Mouse (Mus musculus): ENCODE results near the gene Ddx39b. TPM values are rescaled to one million over a fixed set of nuclear protein-coding genes. Genes with fewer than 3 reads are reported as not detected.

Ddx39b gene
- total RNA-seq, 2 experiments from 2014 or later: 364 to 387 TPM

Small RNAs within 50 kb of the gene (microRNA-seq; reads per million reads assigned to microRNA genes)
- not detected for gene Mir6973a
- gene Mir6974: not detected
- 2.1 reads per million for gene Mir6975
- gene Mir8094: not detected

Other genes with a start within 250 kb of the Ddx39b start
- gene Vars, start 240.8 kb upstream of the Ddx39b start, total RNA-seq (2021): 10 to 100 TPM; 77.9 to 89.1 TPM
- 1 to 10 TPM; 1.2 to 1.5 TPM for gene Vwa7, start 225.2 kb upstream of the Ddx39b start, total RNA-seq (2021)
- gene Sapcd1, start 213.7 kb upstream of the Ddx39b start, total RNA-seq (2021): 1 to 10 TPM; 3.8 to 4.1 TPM
- 10 to 100 TPM in 1 of 2 experiments, 1 to 10 TPM in 1; 8.2 to 11.0 TPM for gene Msh5, start 195.0 kb upstream of the Ddx39b start, total RNA-seq (2021)
- 100 to 1,000 TPM; 137 to 146 TPM for gene Clic1, start 191.8 kb upstream of the Ddx39b start, total RNA-seq (2021)
- 10 to 100 TPM; 55.1 to 67.4 TPM for gene Ddah2, start 182.7 kb upstream of the Ddx39b start, total RNA-seq (2021)
- under 1 TPM; 0.31 to 0.34 TPM for gene Ly6g6c, start 176.4 kb upstream of the Ddx39b start, total RNA-seq (2021)
- gene Mpig6b, start 175.6 kb upstream of the Ddx39b start, total RNA-seq (2021): under 1 TPM; 0.22 to 0.90 TPM
- gene Ly6g6e, start 164.8 kb upstream of the Ddx39b start, total RNA-seq (2021): not detected
- 1 to 10 TPM; 2.0 to 2.4 TPM for gene Ly6g6d, start 163.7 kb upstream of the Ddx39b start, total RNA-seq (2021)
- not detected for gene Ly6g6f, start 156.1 kb upstream of the Ddx39b start, total RNA-seq (2021)
- 10 to 100 TPM; 92.8 to 96.8 TPM for gene Abhd16a, start 152.5 kb upstream of the Ddx39b start, total RNA-seq (2021)
- gene Ly6g5c, start 133.5 kb upstream of the Ddx39b start, total RNA-seq (2021): not detected
- 1 to 10 TPM in 1 of 2 experiments, under 1 TPM in 1; 0.62 to 1.4 TPM for gene Ly6g5b, start 126.3 kb upstream of the Ddx39b start, total RNA-seq (2021)
- 10 to 100 TPM; 14.7 TPM for gene Gpank1, start 120.3 kb upstream of the Ddx39b start, total RNA-seq (2021)
- 100 to 1,000 TPM; 199 to 211 TPM for gene Csnk2b, start 119.7 kb upstream of the Ddx39b start, total RNA-seq (2021)
- 10 to 100 TPM; 29.0 to 30.9 TPM for gene D17H6S53E, start 115.4 kb upstream of the Ddx39b start, total RNA-seq (2021)
- gene Apom, start 109.7 kb upstream of the Ddx39b start, total RNA-seq (2021): 10 to 100 TPM in 1 of 2 experiments, 1 to 10 TPM in 1; 6.9 to 54.4 TPM
- 100 to 1,000 TPM; 425 to 435 TPM for gene Bag6, start 106.6 kb upstream of the Ddx39b start, total RNA-seq (2021)
- gene Prrc2a, start 76.8 kb upstream of the Ddx39b start, total RNA-seq (2021): 100 to 1,000 TPM; 264 to 295 TPM
- 10 to 100 TPM in 1 of 2 experiments, 1 to 10 TPM in 1; 9.8 to 10.6 TPM for gene Aif1, start 65.7 kb upstream of the Ddx39b start, total RNA-seq (2021)
- gene Lst1, start 53.3 kb upstream of the Ddx39b start, total RNA-seq (2021): 10 to 100 TPM; 11.0 to 13.5 TPM
- 1 to 10 TPM; 6.6 to 9.3 TPM for gene Ltb, start 47.3 kb upstream of the Ddx39b start, total RNA-seq (2021)
- under 1 TPM; 0.42 to 0.76 TPM for gene Tnf, start 39.7 kb upstream of the Ddx39b start, total RNA-seq (2021)
- under 1 TPM; 0.73 to 0.78 TPM for gene Lta, start 36.4 kb upstream of the Ddx39b start, total RNA-seq (2021)
- gene Gm16181, start 20.9 kb upstream of the Ddx39b start, total RNA-seq (2021): not detected
- 10 to 100 TPM; 11.4 to 12.4 TPM for gene Atp6v1g2, start 8.1 kb upstream of the Ddx39b start, total RNA-seq (2021)
- 10 to 100 TPM; 25.6 to 26.0 TPM for gene Nfkbil1, start 6.0 kb upstream of the Ddx39b start, total RNA-seq (2021)
- gene H2-D1, start 21.0 kb downstream of the Ddx39b start, total RNA-seq (2021): 10 to 100 TPM; 78.4 to 82.3 TPM
- 1 to 10 TPM; 1.2 to 1.6 TPM for gene H2-Q1, start 78.7 kb downstream of the Ddx39b start, total RNA-seq (2021)
- 1 to 10 TPM; 1.0 to 1.3 TPM for gene H2-Q2, start 100.5 kb downstream of the Ddx39b start, total RNA-seq (2021)
- gene H2-Q4, start 137.9 kb downstream of the Ddx39b start, total RNA-seq (2021): 10 to 100 TPM; 26.0 to 26.5 TPM
- gene H2-Q6, start 183.1 kb downstream of the Ddx39b start, total RNA-seq (2021): 1 to 10 TPM; 1.9 to 2.3 TPM
- 1 to 10 TPM; 1.7 to 3.0 TPM for gene H2-Q7, start 197.4 kb downstream of the Ddx39b start, total RNA-seq (2021)
- gene H2-Q10, start 228.3 kb downstream of the Ddx39b start, total RNA-seq (2021): 10 to 100 TPM in 1 of 2 experiments, 1 to 10 TPM in 1; 2.3 to 51.2 TPM